Mouse (Mus musculus) frontal cortex, postnatal 14 days (tissue): ENCODE data around the gene Ssr1.

Source experiments
- DNase-seq, 2 experiments: peaks; one replicate each; pipeline ENCODE4 v3.0.0; 2022; ENCODE audit warnings: low spot score in 2 of 2

Gene Ssr1

DNA sequence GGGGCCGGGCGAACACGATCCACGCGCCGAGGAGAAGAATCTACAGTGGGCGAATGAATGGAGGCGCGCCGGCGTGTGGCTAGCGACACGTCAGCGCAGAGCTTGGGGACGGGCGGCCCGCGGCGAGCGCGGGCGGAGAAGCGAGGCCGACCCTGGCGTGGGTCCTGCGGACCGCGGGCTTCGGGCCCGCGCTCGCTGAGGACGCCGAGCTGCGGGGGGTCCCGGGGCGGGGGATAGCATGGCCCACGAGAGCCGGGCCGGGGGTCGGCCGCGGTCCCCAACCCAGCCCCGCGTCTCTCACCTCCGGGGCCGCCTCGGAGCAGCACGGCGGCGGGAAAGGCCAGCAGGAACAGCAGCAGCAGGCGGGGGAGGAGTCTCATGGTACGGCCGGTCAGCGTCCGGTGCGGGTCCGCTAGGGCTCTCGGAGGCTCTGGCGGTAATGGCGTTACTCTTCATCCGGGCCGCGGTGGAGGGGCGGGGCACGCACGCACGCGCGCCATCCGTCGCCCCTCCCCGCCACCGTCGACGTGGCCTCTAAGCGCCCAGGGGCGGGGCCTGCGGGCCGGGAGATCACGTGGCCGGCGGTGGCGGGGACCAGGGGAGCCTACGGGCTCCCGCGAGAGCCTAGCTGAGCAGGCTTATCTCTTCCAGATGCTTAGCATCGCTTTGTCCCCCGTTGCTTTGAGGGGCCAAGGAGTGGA lies at the start of gene Ssr1:
TSS of gene Ssr1 (minus strand) at position 514 of the 701 bp plus-strand sequence.
- DNase-seq = peak; percentile 89 to 94

DNA sequence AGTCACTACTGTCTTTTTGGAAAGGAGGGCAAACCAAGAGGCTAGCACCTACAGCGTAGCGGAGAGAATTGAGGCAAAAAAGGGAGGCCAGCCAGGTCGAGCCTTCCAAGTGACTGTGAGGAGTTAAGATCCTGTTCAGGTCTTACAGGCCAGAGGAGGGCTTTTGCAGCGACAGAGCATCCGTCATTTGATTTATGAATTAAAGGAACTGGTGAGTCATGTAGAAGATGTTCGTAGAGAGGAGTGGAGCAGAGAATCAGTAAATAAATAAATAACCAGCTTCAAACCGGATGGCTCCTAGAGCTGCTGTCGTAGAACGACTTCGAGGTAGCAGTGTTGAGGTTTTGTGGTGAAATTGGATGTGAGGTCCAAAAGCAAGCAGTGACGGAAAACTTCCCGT lies 43.8 kb upstream of the Ssr1 start:
- no peak for DNase-seq

DNA sequence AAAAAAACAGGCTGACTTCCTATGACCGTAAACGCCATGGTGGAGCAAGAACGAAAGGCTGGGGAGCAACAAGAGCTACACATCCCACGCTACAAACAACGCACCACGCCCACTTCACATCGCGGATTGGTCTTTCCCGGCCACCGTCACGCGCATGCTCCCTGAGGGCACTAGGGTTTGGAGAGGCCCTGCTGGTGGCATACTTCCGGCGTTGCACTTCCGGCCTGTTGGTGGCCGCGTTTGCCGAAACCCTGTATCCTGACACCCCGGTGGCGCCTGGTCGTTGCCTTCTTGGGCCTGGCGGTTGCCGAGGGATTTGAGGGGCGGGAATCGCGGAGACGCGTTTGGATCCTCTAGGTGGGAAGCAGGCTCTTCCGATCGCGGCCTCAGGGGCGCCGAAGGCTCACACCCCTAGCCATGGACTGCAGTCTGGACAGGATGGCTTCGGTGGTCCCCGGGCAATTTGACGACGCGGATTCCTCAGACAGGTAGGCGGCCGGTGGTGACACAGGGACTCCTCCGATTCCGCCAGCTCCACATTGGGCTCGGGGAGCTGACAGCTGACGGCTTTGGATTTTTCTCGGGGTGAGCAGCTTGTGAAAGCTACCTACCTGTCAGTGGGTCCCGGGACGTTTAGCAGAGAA lies 43.1 kb upstream of the Ssr1 start, which contains the start of gene Cage1:
TSS of gene Cage1 (minus strand) at position 26 of the 644 bp plus-strand sequence.
- DNase-seq = peak; percentile 94 to 96

DNA sequence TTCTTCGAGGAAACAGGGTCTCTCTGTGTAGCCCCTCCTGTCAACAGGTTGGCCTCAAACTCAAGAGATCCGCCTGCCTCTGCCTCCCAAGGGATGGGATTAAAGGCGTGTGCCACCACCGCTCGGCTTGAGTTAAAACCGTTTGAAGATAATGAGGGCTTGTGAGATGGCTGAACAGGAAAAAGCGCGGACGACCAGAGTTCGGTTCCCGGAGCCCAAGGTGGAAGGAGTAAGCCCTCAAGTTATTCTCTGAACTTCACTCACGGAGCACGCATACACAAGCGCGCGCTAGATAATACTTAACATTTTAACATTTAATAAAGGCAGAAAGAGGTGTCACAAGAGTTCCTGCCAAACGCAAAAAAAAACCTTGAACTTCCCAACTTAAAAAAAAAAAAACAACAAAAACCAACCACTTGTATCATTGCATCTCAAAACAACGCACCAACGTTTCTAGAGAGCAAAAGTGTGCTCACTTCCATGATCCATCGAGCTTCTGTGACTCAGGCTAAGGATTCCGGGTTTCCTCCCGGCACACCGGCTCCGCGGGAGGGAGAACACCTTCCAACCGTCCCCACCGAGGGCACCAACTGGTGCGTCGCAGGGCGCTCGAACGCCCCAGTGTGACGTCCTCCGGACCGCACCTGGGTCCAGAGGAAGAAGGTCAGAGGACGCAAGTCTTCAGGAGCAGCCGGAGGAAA lies 42.5 kb upstream of the Ssr1 start, which contains the start of gene Riok1:
TSS of gene Riok1 (plus strand) at position 653 of the 701 bp plus-strand sequence.
- DNase-seq = peak in 1 of 2 experiments; percentile 8

DNA sequence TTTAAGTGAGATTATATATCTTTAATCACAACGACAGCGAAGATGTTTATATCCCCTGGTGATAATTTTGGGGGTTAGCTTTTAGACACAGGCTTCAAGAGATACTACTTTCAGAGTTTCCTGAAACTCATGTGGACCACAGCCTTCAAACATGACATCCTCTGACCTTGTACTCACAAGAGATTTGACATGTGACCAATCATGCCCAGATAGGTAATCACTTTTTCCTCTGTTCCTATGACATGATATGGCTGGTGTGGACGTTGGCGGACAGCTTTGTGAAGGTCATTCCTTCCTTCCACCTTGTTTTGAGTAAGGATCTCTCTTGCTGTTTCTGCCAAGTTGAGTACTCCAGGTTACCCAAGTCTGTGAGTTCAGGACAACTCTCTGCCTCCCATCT lies 34.4 kb upstream of the Ssr1 start:
- no peak for DNase-seq

DNA sequence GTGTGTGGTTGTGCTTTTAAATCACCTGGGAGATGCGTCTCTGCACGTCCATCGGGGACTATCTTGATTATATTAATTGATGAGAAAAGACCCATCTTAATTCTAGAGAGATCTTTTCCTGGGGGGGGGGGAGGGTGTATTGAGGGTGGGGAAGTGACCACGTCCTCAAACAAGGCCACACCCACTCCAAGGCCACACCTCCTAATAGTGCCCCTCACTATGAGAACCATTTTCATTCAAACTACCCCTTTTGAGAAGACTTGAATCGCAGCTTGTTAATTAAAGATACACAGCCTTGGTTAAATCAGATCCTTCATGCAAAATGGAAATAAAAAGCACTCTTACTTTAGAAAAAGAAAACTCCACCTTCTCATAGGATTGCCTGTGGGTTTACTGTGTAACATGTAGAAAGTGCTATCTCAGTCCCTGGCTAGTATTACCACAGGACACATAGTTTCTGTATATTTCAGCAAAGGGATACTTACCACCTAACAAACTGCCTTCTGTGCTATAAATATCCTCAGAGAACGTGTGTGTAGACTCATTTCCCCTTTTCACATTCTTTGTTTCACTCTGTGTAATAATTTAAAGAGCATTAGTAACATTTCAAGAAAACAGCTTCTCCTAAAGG lies 33.7 kb upstream of the Ssr1 start:
- DNase-seq = no peak

DNA sequence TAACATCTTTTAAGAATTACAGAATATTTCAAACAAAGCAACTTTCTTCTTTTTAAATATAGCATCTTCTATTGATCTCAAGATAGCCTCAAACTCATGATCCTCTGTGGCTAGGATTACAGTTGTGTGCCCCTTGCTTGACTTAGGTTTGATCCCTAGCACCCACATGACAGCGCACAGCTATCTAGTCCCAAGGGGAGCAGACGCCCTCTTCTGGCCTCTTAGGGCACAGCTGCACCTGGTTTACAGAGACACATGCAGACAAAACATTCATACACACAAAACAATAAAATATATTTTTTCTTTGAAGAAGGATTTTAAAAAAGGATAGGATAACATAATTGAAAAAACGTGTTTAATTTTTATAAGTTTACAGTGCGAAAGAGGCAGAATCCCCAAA lies 31.9 kb upstream of the Ssr1 start:
- DNase-seq = no peak

DNA sequence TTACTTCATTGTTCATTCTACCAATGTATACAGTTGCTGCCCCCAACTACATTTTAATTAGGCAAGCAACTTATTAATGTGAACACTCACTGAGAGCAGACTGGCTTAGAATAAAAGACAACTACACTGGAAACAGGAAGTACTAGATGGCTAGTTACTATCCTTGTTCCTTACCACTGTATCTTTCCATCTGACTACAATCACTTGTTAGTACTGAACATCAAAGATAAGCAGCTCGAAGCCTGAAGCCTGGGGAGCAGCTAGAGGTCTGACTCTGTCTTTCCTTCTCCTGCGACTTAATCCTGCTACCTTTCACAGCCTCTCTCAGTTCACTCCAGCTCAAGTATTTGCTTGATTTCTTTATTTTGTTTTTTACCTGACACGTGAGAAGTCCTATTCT lies 24.8 kb upstream of the Ssr1 start:
- DNase-seq = no peak

DNA sequence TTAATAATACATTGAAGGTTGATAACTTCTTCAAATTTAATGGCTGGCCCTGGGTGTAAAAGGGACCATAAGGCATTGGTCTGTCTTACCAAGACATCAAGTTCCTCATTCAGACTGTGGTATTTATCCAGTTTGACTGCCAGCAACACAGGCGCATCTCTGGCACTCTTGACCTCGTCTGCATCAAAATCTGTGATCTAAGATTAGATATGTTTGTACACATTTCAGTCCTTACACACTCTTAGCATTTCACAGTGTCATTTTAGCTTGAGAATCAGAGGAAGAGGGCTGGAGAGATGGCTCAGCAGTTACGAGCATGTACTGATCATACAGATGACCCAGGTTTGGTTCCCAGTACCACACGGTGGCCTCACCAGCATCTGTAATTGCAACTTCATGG lies 21.6 kb upstream of the Ssr1 start:
- no peak for DNase-seq

DNA sequence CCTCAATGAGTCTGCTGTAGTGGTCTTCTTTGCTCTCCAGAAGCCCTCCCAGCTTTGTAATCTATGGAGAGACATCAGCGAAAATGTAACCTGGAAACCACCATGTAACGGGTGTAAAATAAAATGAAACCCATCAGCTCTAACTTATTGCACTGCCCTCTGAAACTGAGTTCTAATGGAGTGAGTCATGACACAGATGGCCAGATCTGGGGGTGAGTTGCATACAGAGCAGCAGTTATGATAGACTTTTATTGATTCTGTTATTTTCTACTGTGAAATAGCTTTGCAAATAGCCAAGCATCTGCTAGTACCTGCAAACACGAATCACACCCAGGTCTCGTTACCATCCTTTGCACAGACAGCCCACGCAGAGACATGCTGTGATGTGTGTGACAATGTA lies 18.4 kb upstream of the Ssr1 start:
- DNase-seq = no peak

DNA sequence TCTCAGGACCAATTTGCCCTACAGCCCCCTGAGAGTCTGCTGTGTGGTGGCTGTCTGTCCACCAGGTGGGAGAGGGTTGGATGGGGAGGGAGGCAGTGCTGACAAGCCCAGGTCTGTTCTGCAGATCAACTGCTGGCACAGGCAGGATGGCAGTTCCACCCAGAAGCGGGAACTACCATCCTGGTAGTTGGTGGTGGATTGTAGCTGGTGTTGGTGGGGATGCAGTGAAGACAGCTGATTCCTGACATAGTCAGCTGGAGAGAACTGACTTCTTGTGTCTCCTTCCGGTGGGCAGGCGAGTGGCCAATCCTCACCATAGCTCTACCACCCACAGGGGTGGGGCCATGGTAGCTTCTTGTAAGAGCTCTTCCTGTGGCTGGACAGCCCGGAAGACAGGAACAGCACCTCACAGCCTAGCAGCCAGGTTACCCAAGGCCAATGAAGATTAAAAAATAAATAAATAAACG lies 16.5 kb upstream of the Ssr1 start:
- no peak for DNase-seq

DNA sequence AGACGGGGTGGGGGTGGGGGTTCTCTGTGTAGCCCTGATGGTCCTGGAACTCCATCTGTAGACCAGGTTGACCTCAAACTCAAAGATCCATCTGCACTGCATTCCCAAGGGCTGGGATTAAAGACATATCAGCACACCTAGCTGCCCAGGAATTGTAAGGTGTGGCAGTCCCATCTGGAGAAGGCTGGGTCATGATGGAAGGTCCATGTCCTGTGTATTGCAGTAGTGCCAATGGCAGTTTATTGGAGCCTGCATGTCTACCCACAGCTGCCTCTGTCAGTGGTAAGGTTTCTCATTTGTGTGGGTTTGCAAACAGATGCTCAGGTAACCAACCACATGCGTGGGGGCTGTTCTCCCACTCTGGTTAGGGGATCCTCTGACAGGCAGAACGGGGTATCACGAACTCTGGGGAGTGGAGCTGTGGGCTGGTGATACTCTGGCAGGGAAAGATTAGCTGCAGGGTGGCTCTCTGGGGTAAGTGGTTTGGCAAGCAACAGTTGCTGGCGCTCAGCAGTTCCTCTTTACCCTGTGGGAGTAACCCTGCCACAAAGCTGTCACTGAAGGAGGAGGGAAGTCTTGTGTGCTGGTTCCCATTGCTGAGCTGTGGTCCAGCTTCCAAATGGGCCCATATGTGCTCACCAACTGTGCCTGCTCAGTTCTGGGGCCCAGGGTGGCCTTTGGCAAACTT lies 15.8 kb upstream of the Ssr1 start:
- no peak for DNase-seq

DNA sequence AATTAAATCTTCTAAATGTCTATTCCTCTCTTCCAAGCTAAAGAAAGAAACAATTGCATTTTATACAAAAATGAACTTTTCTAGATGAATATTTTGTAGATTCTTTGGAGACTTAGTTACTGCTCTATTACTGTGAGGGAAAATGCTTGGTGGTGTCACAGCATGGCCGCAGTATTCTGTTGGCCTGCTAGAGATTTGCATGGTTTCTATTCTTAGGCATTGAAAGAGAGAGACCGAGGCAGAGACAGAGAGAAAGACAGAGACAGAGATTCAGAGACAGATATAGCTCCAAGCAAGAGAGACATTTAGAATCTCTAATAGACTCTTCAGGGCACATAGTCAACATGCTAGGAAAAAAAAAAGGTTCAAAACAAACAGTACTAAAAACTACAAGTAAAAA lies 14.0 kb upstream of the Ssr1 start:
- no peak for DNase-seq

DNA sequence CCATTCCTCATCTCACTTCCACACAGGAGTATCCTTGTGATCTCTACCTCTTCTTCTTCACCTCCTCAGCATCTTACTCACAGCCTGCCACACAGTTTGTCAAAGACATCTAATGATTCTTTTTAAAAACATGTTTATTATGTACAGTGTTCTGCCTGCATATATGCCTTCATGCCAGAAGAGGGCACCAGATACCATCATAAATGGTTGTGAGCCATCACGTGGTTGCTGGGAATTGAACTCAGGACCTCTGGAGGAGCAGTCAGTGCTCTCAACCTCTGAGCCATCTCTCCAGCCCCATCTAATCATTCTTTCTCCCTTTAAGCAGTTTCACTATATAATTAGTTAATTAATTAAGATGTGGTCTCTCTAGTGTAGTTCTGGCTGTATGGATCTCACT lies 8.4 kb upstream of the Ssr1 start:
- no peak for DNase-seq

DNA sequence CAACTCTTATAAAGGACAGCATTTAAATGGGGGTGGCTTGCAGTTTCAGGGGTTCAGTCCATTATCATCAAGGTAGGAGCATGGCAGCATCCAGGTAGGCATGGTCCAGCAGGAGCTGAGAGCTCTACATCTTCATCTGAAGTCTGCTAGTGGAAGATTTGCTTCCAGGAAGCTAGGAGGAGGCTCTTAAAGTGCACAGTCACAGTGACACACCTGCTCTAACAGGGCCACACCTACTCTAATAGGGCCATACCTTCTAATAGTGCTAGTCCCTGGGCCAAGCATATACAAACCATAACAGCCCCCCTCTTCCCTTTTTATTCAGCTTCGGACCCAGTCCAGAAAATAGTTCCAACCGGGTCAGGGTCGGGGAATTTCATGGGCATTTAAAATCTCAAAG lies 5.7 kb upstream of the Ssr1 start:
- DNase-seq = no peak

DNA sequence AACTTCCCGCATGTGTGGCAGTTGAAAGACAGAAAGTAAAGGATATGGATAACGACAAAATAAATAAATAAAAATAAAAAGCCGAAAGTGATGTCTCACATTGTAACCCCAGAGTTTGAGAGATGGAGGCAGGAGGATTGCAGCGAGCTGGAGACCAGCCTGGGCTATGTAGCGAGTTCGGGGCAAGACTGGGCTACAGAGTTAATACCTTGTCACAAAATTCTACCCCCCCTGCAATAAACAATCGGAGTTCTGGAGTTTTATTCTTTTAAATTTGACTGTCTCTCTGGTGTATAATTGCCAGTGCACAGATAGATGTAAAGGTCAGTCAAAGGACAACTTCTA lies 360 bp upstream of the Ssr1 start:
- no peak for DNase-seq

DNA sequence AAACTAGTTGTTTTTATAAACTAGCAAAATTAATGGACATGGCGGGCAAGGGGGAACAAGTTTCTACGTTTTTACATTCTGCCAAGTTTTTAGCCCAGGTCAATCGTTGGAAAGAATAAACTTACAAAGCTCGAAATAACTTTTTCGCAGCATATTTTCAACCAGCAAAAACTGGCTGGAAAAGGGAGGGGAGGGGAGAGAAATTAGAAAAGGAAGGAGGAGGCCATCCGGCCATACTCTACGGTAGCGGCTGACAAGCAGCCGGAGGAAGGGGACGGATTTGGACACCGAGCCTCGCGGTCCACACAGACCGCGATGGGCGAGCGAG lies 677 bp downstream of the Ssr1 start:
- no peak for DNase-seq

DNA sequence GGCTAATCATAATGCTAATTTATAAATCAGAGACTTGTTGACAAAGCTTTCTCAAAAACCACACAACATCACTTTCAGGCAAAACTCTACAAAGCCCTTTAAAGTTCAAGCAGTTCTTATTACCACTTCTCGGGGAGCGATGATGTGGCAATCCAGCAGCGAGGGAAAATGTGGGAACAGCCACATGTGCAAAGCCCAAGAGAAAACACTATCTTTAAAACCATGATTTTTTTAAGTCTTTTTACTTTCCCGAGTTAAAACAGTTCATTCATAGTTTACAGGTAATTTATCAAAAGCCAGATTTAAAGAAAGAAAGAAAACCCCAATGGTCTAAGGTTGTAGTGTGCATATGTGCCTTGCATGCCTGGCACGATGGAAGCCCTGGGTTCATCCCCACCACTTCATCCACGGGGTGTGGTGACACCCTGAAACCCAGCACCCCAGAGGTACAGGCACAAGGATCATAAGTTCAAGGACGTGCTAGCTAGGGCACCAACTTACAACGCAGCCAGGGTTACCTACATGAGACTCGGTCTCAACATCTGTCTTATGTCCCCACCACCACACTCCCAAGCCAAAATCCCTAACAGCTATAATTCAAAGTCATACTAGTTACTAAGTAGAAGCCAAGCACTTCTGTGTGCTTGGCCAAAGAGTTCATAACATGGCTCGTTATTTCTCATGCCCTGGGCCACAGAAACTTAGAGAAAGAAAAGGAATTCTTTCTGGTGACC lies 1.2 kb downstream of the Ssr1 start:
- no peak for DNase-seq

DNA sequence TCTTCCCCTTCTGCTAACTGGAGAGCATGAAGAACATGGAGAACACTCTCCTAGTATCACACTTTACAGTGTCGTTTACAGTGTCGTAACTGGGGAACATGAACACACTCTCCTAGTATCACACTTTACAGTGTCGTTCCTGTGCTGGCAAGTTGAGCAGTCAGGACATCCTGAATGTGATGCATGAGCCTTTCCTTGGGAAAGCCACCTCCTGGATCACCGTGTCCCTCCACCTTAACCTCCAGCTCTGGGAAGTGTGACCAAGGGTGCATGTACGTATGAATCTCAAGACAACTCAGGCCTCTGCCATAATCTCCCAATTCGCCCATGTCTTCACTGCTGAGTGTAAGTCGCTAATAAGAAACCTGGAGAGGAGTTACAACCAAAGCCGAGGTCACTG lies 4.3 kb downstream of the Ssr1 start:
- no peak for DNase-seq

DNA sequence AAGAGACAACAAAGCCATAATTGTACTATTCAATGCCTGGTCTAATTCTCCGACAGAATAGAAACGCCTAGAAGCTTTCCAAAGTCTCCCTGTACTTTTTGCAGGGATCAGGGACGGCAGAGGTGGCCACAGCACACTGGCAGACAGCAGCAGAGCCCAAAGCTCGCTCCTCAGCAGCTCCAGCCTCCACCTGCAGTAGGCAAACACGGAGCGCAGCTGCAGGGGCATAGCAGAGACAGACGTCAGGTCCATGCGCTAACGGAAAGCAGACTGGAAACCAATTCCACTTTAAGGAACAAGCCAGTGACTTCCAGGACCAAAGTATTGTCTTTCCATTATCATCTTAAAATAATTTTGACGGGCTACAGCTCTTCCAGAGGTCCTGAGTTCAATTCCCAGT lies 7.9 kb downstream of the Ssr1 start:
- DNase-seq = no peak

DNA sequence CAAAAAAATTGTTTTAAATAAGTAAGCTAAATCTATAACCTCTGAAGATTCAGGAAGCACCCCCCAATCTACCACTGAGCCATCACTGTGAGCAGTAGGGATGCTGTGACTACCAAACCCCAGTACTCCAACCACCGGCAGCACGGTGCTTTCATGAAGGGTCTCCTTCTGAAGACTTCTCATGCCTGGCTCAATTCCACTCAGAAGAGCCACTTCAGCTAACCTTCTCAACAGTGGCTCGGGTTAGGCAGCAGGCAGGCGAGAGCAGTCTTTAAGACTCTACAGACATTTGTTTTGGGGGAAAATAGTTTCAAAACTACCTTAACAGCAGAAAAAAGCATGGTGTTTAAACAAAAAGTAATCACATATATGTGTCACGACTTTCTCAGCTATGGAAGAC lies 13.0 kb downstream of the Ssr1 start:
- no peak for DNase-seq
